Mouse (Mus musculus) retina, embryonic 14.5 days (tissue): Measurements from ENCODE around the gene Mpdu1.

ENCODE experiments used
- DNase-seq: peaks from one replicate; pipeline ENCODE4 v3.0.0-alpha.2; 2015; ENCODE audit warnings: low spot score

Mpdu1 gene

DNA sequence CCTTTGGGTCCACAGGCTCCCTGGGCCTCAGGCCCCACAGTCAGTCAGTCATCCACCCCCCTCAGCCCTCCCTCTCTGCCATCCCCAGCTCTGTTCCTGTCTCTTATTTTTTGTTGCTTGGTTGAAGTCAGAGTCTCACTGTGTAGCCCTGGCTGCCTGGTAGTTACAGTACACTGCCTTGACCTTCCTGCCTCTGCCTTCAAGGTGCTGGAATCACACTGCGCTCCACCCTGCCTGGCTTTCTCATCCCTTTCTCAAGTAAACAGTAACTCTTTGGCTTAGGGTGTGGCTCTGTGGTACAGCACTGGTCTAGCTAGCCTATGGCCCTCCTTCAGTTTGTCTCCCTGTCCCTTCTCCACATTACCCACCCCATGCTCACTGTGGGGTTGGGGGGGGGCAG, 27.4 kb upstream of the Mpdu1 start:
- DNase-seq = no peak

DNA sequence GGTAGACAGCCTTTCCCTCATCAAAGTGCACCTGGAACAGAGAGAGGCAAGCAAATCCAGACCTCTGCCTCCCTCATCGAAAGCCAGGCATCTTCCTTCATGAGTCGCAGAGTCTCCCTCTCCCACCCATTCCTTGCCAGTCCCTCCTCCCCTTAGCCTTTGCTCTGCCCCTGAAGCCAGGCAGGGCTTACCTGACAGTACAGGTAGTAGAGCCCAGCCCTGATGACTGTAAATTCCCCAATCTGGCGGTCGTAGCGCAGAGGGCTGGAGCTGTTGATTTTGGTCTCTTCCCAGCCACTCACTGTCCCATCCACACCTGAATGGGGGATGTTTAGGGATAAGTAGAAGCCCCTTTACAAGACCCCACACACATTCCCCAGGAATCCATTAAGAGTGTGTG, 24.6 kb upstream of the Mpdu1 start:
- DNase-seq = no peak

DNA sequence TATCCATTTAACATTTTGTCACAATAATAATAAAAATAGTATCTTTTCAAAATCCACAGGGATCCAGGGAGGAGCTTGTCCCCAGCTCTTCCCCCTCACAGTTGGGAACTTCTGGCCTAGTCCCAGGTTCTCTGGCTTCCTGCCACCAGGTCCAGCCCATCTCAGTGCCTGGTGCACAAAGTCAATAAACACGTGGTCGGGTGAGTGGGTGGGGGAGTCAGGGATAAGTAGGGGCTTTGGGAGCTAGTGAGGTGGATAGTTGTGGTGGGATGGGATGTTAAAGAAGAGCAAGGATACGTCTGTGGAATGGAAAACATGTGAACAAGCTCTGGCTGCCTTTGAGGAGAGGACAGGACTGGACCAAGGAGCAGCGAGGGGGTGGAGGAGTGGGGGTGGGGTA, 23.9 kb upstream of the Mpdu1 start:
- no peak for DNase-seq

DNA sequence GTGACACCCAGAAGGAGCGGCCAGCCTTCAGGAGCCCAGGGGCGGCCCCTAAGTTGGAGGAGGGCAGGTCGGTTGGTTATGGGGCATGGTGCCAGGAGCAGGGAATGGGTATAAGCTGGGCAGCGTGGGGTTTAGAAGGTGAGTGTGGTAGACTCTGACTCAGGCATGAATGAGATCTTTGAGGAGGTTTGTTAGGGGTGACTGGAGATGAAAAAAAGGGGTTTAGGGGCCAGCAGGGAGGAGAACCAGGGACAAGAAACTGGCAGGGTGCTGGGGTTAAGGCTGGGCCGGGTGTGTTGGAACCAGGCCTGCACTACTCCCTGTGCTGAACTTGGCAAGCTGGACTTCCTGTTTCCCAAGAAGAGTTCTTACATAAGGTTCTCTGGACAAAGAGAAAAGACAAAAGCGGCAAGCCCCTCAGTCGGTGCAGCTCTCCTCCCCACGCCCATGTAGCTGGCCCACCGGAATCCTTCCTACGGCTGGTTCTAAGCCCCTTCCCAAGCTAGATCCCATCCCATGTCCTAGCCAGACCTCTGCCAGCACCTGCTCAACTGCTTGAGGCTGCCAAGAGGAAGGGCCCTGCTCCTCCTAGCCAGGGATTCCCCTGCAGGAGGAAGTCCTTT, 23.2 kb upstream of the Mpdu1 start, which contains the start of gene Tnfsf13:
Gene Tnfsf13, minus strand, starts transcription at position 259 of the 623 bp plus-strand sequence.
- no peak for DNase-seq

DNA sequence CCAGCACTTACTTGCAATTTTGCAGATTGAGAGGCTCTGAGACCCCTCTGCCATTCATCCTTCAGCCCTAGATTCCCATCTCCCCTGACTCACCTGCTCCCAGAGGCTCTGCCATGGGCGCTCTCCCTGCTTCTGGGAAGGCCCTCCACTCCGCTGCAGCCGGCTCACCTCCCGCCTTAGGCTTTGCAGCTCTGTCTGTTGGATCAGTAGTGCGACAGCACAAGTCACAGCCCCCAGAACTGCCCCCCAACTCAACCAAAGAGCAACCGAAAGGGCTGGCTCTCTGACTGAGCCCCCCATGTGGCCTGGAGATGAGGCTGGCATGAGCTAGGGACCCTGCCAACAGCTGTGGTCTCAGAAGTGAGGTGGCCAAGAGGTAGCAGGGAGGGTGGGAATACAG, 22.5 kb upstream of the Mpdu1 start:
- DNase-seq = no peak

DNA sequence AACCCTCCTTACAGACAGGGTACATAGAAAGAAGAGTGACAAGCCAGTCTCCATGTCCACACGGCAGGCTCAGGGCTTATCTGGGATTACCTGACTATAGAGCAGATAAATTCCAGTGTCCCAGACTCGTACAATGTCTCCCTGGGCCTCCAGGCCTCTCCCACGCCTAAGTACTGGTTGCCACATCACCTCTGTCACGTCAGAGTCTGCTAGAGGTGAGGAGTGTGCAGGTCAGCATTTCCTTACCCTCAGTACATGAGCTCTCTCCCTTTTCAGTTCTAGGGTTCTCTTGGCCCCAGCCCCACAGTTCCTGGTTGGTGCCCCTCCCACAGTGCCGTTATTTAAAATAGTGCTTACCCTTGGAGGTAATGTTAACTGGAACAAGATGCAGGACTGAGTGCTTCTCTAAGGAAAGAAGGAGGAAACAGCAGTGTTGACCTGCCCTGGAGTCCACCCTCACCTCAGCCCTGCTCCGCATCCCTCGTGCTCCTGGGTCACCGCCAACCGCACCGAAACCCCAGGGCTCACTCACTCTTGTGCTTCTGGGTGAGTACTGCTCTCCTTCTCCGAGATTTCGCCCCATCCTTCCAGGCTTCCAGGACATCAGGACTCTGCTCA, 21.8 kb upstream of the Mpdu1 start:
- no peak for DNase-seq

DNA sequence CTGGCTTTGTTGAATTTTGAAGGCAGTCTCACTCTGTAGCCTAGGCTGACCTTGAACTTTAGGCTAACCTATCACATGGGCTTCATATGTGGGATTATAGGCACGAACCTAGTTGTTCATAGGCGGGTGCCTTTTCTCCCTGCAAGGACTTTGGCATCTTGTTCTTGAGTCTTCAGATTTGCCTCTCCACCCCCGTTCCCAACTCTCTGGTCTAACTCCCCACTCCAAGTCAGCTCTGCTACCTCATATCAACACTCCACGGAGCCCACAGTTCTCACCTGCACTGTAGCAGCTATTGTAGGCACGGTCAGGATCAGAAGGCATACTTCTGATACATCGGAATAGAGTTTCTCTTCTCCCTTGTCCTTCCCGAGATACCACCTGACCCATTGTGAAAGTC, 21.1 kb upstream of the Mpdu1 start:
- DNase-seq = no peak

DNA sequence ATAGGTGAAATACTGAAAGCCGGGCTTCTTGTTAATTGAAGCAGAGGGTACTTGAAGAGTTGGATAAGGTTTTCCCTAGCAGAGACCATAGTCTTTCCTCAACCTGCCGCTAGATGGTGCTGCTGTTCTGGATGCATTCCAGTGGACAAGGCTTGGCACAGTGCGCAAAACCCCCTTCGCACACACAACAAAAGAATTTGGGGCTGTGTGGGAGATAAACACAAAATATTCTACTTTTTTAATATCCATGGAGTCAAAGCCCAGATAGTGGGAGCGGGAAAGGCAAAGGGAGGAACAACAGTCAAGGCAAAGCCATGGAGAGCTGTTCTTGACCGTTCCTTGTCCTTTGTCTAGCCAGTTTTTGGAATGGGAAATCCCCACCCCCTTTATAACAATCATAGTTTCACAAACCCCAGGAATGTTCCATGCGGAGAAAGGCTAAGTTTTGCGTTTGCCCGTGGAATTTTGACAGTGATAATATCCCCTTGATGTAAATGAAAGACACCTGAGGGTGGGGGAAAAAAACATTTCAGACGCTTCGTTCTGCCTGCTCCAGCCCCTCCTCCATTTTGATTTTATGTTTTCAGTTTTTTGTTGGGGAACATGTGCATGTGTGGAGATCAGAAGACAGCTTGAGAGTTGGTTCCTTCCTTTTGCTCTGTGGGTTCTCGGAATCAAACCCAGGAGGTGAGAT, 20.5 kb upstream of the Mpdu1 start:
- peak; percentile 97 for DNase-seq

DNA sequence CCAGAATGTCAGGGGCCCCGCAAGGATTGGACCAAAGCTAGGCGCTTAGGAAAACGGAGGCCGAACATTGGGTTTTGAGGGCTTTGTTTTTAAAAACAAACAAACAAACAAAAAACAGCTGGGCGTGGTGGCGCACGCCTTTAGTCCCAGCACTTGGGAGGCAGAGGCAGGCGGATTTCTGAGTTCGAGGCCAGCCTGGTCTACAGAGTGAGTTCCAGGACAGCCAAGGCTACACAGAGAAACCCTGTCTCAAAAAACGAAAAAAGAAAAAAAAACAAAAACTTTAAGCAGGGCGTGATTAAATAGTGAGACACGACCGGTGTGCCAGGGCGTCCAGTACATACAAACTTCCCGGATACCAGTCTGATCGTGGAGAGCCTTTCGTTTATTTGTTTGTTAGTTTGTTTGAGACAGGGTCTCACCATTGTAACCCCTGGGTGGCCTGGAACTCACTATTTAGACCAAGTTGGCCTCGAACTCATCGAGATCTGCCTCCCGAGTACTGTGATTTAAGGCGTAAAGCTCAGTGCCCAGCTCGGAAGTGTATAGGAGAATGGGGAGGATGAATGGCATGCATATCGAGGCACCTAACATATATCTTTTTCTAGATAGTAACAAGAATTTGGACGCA, 19.9 kb upstream of the Mpdu1 start:
- DNase-seq = no peak

DNA sequence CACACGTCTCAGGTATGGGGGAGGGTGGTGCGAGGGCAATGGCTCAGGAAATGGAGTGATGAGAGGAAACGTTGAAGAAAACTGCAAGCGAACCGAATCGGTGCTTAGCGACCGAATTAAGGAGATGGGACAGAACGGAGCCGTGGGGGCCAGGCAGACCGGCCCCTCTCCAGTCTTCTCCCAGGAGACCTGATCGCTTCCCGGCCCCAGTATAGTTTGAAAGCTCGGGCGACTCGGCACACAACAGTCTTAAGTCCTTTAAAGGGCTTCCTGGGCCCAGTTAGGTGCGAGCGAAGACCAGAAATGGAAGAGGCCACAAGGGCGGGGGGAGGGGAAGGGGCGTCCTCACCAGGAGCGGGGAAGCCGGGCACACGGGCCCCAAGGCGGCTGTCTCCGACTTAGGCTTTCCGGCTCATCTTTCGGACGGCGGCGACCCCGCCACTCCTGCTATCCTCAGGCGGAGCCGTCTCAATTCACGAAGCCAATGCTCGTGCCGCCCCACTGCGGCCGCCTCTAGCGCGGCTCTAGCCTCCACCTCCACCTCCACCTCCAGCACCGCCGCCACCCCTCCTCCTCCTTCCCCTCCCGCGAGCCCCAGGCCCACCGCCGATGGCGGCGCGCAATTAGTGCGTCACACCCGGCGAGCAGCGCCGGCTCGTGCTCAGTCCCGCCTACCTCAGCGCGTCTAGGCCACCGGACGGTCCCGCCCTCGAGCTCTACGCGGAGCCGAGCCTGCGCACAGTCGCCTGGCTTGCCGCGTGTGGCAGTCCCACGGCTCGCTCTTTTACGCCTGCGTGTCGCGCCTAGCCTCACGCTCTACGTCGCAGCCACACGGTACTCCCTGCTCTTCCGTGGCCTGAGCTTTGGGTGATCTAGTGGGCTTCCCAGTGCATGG, 19.1 kb upstream of the Mpdu1 start, which contains the start of gene Senp3:
Gene Senp3, minus strand, starts transcription at position 771 of the 895 bp plus-strand sequence.
- peak; percentile 97 for DNase-seq

DNA sequence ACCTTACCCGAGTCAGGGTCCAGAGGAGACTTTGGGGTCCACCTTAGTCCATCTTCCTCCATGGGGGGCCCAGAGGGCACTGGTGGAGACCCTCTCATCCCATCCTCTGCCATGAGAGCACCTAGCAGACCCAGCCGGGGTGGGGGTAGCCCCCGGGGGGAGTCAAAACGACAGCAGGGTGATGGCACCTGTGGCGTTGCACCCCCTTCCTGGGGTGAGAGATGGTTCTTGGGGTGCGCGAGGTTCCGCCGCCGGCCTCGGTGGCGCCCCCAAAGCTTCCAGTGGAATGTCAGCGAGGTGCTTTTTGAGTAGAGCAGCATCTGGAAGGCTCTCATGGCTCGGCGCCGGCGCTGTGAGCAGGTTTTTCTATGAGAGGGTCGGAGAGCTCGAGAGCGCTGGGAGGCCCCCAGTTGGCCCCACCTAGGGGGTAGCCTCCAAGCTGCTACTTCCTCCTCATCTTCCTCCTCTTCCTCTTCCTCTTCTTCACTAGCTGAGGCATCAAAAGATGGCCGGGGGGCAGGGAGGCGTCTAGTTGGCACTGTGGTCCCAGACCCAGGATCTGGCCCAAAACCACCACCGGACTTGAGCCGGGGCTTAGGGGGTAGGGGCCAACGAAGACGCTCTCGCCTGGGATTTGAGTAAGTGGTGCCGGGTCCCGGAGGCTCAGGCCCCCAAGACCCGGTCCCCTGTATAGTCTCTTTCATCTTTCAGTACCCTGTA, 17.9 kb upstream of the Mpdu1 start:
- DNase-seq = no peak

DNA sequence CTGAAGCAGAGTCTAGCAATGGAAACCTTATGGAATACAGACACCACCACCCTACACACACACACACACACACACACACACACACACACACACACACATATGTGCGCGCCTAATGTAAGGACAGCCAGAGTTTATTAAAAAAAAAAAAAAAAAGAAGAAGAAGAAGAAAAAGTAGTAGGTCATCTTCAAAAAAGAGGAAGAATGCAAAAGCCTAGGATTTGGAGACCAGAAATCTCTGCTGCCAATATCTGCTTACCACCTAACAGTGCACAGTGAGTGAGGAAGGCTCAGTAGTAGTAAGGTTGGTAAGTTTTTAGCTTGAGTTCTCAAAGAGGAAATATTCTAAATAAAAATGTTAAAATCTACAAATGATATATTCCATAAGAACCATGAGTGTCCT, 16.7 kb upstream of the Mpdu1 start:
- DNase-seq = no peak

DNA sequence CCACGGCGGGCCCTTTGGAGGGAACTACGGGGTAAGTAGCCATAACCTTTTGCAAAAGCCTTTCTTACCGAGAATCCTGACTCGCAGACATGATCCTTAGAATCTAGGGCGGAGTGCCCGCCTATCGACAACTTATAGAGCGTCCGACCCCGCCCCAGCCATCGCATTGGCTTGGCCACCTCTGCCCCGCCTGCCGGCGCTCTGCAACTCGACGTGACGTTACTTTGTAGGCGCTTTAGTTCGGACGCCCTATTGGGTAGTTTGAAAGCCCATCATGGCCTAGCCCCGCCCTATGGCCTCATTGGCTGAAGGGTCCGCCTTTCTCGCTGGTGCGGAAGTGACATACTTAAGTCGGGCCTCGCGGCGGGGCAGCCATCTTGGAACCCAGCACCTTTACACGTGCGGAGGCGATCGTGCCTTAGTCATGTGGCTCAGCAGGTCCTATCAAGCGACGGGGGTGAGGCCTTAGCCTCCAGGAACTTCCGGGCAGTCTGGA, 9.8 kb upstream of the Mpdu1 start, which contains the start of gene Eif4a1:
Gene Eif4a1, minus strand, starts transcription at position 213 of the 496 bp plus-strand sequence.
- peak; percentile 100 for DNase-seq

DNA sequence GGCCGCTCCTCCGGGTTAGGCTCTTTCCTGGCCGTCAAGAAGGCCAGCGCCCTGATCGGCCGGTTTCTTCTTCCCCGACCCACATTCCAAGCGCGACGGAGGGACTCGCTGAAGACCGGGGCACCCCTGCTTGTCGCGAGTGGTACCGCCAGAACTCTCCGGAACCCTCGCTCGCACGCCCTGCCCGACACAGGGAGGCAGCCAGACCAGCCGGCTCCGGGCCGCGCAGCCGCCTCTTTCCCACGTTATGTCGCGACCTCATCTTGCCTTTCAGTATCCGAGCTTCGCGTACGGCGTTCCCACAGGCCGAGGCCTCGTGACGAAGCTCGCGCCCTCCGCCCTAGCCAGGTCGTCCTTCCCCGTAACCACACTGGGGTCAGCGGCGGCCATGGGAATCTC, 9.3 kb upstream of the Mpdu1 start:
- DNase-seq = no peak

DNA sequence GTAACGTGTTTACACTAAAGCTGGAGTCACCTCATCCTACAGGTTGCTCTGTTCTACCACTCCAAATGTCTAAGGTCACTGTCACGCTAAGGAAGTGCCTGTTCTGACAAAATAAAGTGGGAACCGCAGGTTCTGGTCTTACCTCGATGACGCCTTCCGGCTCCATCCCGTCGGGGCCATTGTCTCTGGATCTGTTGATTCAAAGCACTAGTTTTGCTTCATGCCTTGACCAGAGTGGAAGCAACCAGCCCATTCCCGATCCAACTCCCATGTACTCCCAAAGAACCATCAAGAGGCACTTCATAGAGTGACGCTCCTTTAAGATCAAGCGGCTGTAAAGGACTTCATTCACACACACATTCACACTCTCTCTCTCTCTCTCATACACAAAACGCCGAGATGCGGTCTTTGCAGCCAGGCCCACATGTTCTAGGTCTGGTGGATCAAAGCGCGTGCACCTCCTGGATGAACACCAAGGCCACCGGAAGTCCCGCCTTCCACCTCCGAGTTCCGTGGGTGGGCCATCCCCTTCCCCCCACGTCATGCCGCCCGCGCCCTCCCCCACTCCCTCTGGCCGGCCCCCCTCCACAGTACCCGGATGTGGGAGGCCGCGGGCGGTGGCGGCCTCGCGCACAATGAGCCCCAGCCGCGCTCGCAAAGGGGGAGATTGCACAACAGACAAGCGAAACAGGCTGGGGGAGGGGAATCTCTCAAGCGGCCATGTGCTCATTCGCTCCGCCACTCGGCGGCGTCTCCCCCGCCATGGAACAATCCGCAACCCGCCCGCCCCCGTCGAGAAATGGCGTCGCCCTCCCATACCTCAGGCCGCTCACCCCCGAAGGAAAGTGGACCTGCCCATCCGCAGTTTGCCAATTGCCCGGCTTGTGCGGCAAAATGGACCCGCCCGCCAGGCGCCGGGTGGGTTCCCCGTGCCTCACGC, 8.6 kb upstream of the Mpdu1 start:
- DNase-seq = peak; percentile 95

DNA sequence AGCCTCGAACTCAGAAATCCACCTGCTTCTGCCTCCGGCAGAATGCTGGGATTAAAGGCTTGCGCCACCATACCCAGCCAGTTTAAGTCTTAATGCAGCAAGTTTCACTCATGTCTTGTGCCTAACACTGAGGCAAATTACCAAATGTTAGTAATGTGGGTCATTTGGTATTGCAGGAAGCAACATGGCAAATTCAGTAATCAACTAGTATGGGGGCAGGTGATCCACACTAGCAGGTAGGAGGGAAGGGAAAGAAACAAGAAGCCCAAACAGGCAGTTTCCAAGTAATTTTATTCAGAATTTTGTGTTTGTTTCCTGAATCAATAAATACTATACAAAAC, 4.2 kb upstream of the Mpdu1 start:
- DNase-seq = no peak

DNA sequence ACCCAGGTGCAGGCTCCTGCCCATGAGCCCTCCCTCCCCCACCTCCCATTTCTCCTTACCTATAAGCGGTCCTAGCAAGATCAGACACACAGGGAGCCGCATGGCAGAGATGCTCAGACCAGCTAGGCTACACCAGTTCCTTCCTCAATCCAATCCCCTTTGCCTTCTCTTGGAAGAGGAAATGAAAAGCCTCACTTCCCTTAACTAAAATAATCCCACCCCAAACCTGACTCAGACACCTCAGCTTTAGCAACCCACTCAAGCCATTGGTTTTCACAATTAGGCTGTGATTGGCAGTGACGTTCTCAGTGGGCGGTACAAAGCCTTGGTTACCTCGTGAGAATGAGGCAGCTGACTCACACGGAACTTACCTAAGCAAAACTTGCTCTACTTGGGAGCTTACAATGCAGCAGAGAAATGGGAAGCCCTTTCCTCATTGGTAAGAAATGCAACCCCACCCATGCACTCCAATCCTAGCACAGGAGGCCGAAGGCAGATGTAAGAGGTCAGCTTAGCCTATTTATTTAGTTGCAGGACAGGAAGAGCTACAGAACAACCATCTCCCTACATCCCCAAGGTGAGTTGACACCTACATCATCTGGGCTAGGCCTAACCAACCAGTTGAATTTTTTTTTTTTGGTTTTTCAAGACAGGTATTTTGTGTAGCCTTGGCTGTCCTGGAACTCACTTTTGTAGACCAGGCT, 3.7 kb upstream of the Mpdu1 start, which contains the start of gene Cd68:
Gene Cd68, minus strand, starts transcription at position 193 of the 704 bp plus-strand sequence.
- DNase-seq = no peak

DNA sequence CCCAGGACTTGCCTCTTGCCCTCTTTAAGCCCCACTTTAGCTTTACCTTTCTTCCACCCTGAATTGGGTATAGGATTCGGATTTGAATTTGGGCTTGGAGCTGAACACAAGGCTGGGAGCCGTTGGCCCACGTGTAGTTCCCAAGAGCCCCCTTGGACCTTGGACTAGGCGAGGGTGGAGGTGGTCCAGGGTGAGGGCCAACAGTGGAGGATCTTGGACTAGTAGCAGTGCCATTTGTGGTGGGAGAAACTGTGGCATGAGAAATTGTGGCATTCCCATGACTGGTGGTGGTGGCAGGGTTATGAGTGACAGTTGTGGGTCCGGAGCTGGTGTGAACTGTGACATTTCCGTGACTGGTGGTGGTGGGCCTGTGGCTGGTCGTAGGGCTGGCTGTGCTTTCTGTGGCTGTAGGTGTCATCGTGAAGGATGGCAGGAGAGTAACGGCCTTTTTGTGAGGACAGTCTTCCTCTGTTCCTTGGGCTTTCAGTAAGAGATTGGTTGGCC, 3.1 kb upstream of the Mpdu1 start:
- no peak for DNase-seq

DNA sequence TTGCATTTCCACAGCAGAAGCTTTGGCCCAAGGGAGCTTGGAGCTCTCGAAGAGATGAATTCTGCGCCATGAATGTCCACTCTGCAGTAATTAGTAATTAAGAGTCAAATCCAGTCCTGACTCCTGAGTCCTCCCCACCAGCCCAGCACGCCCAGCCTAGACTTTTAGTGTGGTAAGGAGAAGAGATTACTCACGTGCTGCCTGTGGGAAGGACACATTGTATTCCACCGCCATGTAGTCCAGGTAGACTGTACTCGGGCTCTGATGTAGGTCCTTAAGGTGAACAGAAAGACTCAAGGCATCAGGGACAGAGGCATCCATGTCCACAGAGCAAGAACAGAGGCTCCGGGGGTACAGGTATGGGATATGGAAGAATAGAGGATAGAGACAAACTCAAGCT, 2.4 kb upstream of the Mpdu1 start:
- no peak for DNase-seq
